Mouse (Mus musculus) neural tube, embryonic 14.5 days (tissue): Measurements from ENCODE around the gene Six5. TPM values are rescaled to one million over a fixed set of nuclear protein-coding genes. Genes with fewer than 3 reads are reported as not detected.

Experiments
- ATAC-seq: fragments of 200-750 bp; cut with Nextera tagmentation; 2 replicates; pipeline ENCODE4 v1.8.0; 2017; ENCODE audit warnings: low read depth, mild to moderate bottlenecking, moderate TSS enrichment, moderate library complexity
- H3K27ac ChIP-seq: fragments of 300-500 bp; sonication (generic); 2 replicates; pipeline ENCODE4 v1.5.1; 2014; ENCODE audit warnings: low read depth, mild to moderate bottlenecking, control low read depth, low read length, moderate library complexity, mixed read lengths
- H3K27me3 ChIP-seq: fragments of 300-500 bp; sonication (generic); 2 replicates; pipeline ENCODE4 v1.6.1; 2014; ENCODE audit warnings: low read length; ENCODE audit not compliant: control insufficient read depth, insufficient read depth
- H3K36me3 ChIP-seq: fragments of 300-500 bp; sonication (generic); 2 replicates; pipeline ENCODE4 v1.6.1; 2014; ENCODE audit warnings: low read length, mixed read lengths; ENCODE audit not compliant: control insufficient read depth, insufficient read depth
- H3K4me1 ChIP-seq: fragments of 300-500 bp; sonication (generic); 2 replicates; pipeline ENCODE4 v1.6.1; 2014; ENCODE audit warnings: low read length; ENCODE audit not compliant: control insufficient read depth, insufficient read depth
- H3K4me2 ChIP-seq: fragments of 300-500 bp; sonication (generic); 2 replicates; pipeline ENCODE4 v1.6.1; 2014; ENCODE audit warnings: mild to moderate bottlenecking, low read depth, low read length, control low read depth
- H3K4me3 ChIP-seq: fragments of 300-500 bp; sonication (generic); 2 replicates; pipeline ENCODE4 v1.5.1; 2014; ENCODE audit warnings: low read depth, low read length, control low read depth, mixed read lengths
- H3K9ac ChIP-seq: fragments of 300-500 bp; sonication (generic); replicated peaks from 2 replicates; pipeline ENCODE4 v1.6.1; 2014; ENCODE audit warnings: low read depth, mild to moderate bottlenecking, control low read depth, low read length, mixed read lengths
- H3K9me3 ChIP-seq: fragments of 300-500 bp; sonication (generic); 2 replicates; pipeline ENCODE4 v1.6.1; 2016; ENCODE audit warnings: low read length; ENCODE audit not compliant: control insufficient read depth
- WGBS: fragments of 180-500 bp; shearing (Covaris S2); extraction: QIAGEN DNeasy Blood & Tissue Kit; methylation state at CpG from one replicate; pipeline ENCODE4 v1.1.7; 2014; 5-methylcytosine and 5-hydroxymethylcytosine counted together
- polyA plus RNA-seq: library from polyadenylated mRNA; unstranded; fragments of >200 nt; fragmentation: Nextera tagmentation; extraction: Ambion mirVana; gene quantifications from 2 replicates; pipeline ENCODE4 v1.2.1, GENCODE M21; 2014

The Six5 gene
- polyA plus RNA-seq, result 1.3 and 2.4 TPM in 2 replicates

DNA sequence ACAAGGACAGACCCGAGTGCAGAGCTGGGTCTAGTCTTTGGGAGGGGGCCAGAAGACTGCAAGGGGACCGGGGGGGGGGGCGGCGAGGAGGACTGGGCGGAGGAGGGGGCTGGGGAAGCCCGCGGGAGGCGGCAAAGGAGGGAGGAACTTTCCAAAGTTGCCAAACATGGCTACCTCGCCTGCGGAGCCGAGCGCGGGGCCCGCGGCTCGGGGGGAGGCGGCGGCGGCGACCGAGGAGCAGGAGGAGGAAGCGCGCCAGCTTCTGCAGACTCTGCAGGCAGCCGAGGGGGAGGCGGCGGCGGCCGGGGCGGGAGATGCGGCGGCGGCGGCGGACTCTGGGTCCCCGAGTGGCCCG lies at the start of gene Six5:
Gene Six5, plus strand, starts transcription at position 124 of the 355 bp plus-strand sequence.
- H3K9me3 ChIP-seq, result no peaks in the 10 kb centered on the region
- WGBS, result 2% methylated on average over 15 of the region's 36 CpGs
- peak within 1 kb of the TSS; percentile 69 for H3K27ac ChIP-seq
- 0 out of 2 replicates have a peak, but pooled peaks cover 9% of the 10 kb centered on the region for H3K36me3 ChIP-seq
- H3K4me1 ChIP-seq, result peaks cover 36% of the 10 kb centered on the region
- H3K4me2 ChIP-seq, result peak within 1 kb of the TSS; percentile 95
- no peak for ATAC-seq
- no peaks in the 10 kb centered on the region; the same call in 1 of the 2 replicates for H3K27me3 ChIP-seq
- H3K4me3 ChIP-seq, result peak within 1 kb of the TSS; percentile 48
- H3K9ac ChIP-seq, result peak within 1 kb of the TSS; percentile 64

DNA sequence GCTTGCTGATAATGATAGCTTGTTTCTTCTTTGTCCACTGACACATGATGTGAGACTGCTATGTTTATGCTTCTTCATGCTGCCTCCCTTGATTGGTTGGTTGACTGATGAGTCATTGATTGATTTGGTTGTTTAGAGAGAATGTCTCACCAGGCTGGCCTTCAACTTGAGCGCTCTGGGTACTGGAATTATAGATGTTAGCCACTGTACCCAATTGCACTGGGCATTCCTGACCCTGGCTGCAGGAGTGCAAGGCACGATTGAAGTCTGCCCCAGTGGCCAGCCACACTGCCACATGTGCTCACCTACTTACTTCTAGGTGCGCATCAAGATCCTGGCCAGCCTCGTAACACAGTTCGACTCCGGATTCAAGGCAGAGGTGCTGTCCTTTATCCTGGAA lies 49.8 kb upstream of the Six5 start:
- no peaks in the 10 kb centered on the region for H3K27me3 ChIP-seq

DNA sequence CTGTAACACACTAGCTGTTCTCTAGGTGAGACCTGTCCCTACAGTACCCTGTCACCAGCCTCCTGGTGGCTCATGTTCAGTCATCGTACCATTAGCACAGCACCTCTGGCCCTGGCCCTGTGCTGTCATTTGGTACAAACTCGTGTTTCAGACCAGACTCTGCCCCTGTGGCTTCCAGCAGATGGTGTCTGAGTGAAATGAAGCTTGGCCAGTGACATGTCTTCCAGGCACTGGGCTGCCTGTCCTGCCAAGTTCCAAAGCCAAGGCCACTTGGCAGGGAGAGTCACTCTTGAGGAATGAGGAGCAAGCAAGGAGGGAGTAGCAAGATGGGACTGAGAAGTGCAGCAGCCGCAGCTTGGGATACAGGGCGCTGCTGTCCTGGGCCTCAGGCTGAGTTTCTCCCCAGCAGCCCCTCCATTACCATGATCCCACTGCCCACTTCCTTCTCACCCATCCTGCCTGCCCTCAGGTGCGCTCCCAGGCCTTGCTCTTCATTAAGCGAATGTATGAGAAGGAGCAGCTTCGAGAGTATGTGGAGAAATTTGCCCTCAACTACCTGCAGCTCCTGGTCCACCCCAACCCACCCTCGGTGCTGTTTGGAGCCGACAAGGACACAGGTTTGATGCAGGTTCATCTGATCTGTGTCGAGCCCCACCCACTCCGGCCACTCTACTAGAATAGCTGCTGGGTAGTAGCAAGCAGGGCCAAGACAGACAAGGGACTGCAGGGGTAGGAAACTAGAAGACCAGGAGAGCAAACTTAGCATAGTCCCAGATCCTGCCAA lies 47.9 kb upstream of the Six5 start:
- no peak overlapping the region for H3K4me2 ChIP-seq
- WGBS, result 94% methylated on average over 11 of the region's 11 CpGs
- no peaks in the 10 kb centered on the region for H3K27me3 ChIP-seq
- H3K9ac ChIP-seq, result no peak overlapping the region
- no peak overlapping the region for H3K4me3 ChIP-seq
- H3K9me3 ChIP-seq, result no peaks in the 10 kb centered on the region
- H3K4me1 ChIP-seq, result no peaks in the 10 kb centered on the region
- peaks cover 74% of the 10 kb centered on the region for H3K36me3 ChIP-seq
- H3K27ac ChIP-seq, result no peak overlapping the region
- ATAC-seq, result no peak

More for the DNA sequence above, 49.8 kb upstream of the Six5 start:
- Histone ChIP-seq H3K4me2 (no peak overlapping the region), H3K9ac (no peak overlapping the region), H3K9me3 (no peaks in the 10 kb centered on the region), H3K4me3 (no peak overlapping the region), H3K27ac (no peak overlapping the region), H3K4me1 (no peaks in the 10 kb centered on the region), H3K36me3 (peaks cover 80% of the 10 kb centered on the region)
- WGBS, result 98% methylated on average over 6 of the region's 6 CpGs
- no peak for ATAC-seq

DNA sequence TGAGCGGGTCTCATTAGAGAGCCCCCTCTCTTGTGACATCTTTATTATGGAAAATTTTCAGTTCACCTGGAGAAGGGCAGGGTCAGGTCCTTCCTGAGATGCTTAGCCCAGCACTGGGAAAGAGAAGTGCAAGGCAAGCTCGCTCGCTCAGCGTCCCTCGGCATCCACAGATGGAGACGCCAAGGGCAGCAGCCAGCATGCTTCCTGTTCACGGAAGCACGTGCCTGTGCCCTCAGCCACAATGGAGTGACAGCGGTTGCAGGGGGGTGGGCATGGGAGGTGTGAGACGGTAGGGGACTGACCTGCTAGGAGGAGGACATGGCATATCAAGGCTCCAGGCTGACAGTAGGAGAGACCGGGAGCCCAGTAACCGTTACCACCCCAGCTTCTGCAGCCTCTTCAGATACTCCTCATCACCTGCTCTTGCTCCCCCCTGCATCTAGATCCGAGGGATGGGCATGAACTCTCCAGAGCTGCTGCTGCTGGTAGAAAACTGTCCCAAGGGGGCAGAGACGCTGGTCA lies 46.3 kb upstream of the Six5 start:
- Histone ChIP-seq H3K4me2 (no peak overlapping the region), H3K27ac (no peak overlapping the region), H3K4me1 (no peaks in the 10 kb centered on the region), H3K9me3 (no peaks in the 10 kb centered on the region), H3K36me3 (peaks cover 59% of the 10 kb centered on the region), H3K27me3 (no peaks in the 10 kb centered on the region), H3K4me3 (no peak overlapping the region), H3K9ac (no peak overlapping the region)
- no peak for ATAC-seq
- WGBS, result 93% methylated on average over 14 of the region's 14 CpGs

DNA sequence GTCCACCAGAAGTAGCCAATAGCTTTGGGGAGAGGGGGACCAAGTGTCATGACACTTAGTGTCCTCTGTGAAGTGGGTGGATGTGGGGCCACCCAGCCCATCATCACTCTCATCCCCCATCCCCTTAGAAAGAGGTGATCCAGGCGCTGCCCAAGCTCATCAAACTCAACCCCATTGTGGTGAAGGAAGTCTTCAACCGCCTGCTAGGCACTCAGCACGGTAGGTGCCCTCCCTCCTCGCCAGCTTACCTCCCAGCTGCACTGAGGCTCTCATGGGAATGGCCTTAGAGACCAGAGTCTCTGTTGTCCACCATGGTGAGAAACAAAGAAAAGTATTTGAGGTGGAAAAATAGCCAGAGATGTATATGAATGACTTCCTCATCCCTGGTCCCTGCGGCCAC lies 45.1 kb upstream of the Six5 start:
- Histone ChIP-seq H3K4me3 (no peak overlapping the region), H3K27me3 (no peaks in the 10 kb centered on the region), H3K27ac (no peak overlapping the region), H3K36me3 (peaks cover 54% of the 10 kb centered on the region), H3K4me1 (no peaks in the 10 kb centered on the region), H3K4me2 (no peak overlapping the region), H3K9ac (no peak overlapping the region), H3K9me3 (no peaks in the 10 kb centered on the region)
- no peak for ATAC-seq
- WGBS, result 92% methylated on average over 5 of the region's 5 CpGs

DNA sequence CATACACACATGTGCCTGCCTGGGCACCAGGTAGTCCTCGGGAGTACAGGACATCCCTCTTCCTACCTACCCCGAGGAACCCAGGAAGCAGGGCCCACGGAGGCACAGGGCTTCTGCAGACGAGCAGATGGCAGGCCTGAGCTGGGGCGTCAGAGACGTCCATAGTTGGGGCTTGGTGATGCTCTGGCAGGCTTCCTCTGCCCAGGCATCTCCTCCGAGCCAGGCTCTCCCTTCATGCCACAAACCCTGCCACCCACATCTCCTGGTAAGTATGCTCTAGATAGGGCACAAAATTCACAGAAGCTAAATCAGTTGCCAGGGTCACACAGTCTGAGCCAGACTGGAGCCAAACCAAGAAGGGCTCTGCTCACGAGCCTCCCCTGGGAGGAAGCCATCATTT lies 44.2 kb upstream of the Six5 start:
- Histone ChIP-seq H3K27ac (no peak overlapping the region), H3K9ac (no peak overlapping the region), H3K4me1 (no peaks in the 10 kb centered on the region), H3K4me2 (no peak overlapping the region), H3K4me3 (no peak overlapping the region), H3K36me3 (peaks cover 44% of the 10 kb centered on the region), H3K9me3 (no peaks in the 10 kb centered on the region), H3K27me3 (no peaks in the 10 kb centered on the region)
- no peak for ATAC-seq
- WGBS, result 94% methylated on average over 8 of the region's 8 CpGs

DNA sequence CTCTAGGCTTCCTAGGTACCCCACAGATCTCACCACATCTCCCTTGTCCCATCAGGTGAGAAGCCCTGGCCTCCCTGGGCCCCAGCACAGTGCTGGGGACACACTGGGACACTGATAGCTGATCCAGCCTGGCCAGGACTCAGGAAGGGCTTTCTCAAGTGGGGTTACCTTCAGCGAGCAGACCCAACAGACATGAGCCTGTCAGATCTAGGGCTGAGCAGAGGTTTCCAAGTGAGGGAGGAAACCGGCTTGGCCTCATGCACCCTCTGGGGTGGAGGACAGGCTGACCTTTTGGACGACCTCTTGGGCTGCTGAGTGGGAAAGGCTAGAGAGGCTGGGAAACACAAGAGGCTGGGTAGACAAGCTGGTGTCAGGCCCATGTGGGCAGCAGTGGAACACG lies 43.2 kb upstream of the Six5 start:
- H3K4me3 ChIP-seq, result no peak overlapping the region

DNA sequence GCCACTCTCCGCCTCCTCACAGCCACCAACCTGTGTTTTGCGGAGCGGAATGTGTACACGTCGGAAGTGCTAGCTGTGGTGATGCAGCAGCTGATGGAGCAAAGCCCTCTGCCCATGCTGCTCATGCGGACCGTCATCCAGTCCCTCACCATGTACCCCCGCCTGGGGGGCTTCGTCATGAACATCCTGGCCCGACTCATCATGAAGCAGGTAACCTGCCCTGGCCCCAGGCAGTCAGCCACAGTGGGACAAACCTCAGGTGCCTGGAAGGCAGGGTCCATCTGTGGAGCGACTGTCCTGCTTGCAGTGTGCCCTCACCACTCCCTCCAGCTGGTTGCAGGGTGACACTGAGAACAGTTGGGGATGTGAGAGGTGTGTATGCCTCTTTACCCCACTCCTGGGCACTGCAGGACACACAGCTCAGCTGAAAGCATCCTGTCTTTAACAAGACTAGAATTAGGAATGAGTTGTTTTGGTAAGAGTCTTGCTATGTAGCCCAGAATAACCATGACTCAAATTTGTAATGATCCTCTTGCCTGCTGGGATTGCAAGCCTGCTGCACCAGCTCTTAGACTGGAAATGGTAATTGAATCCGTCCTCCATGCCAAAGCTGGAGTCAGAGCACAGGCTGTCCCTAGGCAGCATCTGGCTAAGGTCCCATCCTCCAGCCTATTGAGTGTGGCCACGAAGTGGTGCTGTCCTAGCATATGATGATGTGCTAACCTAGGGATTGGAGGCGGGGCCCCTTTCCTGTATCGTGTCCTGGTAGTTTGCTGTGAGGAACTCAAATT lies 41.9 kb upstream of the Six5 start:
- H3K27ac ChIP-seq, result no peak overlapping the region

More for the DNA sequence above, 43.2 kb upstream of the Six5 start:
- Histone ChIP-seq H3K36me3 (peaks cover 35% of the 10 kb centered on the region), H3K27ac (no peak overlapping the region), H3K9ac (no peak overlapping the region), H3K4me2 (no peak overlapping the region), H3K9me3 (no peaks in the 10 kb centered on the region), H3K4me1 (no peaks in the 10 kb centered on the region), H3K27me3 (no peaks in the 10 kb centered on the region)
- no peak for ATAC-seq
- 78% methylated on average over 4 of the region's 4 CpGs for WGBS

DNA sequence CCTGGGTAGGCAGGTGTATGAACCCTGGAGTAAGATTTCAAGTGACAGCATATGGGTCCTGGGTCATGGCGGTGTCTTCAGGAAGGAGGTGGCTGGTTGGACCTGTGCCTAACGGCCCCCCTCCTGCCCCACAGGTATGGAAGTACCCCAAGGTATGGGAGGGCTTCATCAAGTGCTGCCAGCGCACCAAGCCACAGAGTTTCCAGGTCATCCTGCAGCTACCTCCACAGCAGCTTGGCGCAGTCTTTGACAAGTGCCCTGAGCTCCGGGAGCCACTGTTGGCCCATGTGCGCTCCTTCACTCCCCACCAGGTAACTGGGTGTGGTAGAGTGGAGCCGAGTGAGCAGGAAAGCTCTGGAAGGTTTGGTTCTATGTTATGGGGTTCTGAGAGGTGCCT lies 41.3 kb upstream of the Six5 start:
- peaks cover 20% of the 10 kb centered on the region for H3K36me3 ChIP-seq
- 94% methylated on average over 7 of the region's 7 CpGs for WGBS

More for the DNA sequence above, 41.9 kb upstream of the Six5 start:
- H3K4me2 ChIP-seq, result no peak overlapping the region
- no peaks in the 10 kb centered on the region for H3K4me1 ChIP-seq
- H3K4me3 ChIP-seq, result no peak overlapping the region
- no peaks in the 10 kb centered on the region for H3K9me3 ChIP-seq
- H3K36me3 ChIP-seq, result peaks cover 21% of the 10 kb centered on the region
- WGBS, result 91% methylated on average over 15 of the region's 15 CpGs
- no peak for ATAC-seq
- H3K27me3 ChIP-seq, result no peaks in the 10 kb centered on the region
- no peak overlapping the region for H3K9ac ChIP-seq

More for the DNA sequence above, 41.3 kb upstream of the Six5 start:
- Histone ChIP-seq H3K9ac (no peak overlapping the region), H3K4me3 (no peak overlapping the region), H3K27me3 (no peaks in the 10 kb centered on the region), H3K4me2 (no peak overlapping the region), H3K4me1 (no peaks in the 10 kb centered on the region), H3K27ac (no peak overlapping the region), H3K9me3 (no peaks in the 10 kb centered on the region)
- no peak for ATAC-seq
